ENCODE assay signal across 15 mouse cellular contexts in genomic region chr15:85897113-85897512, GRCm38 (mm10).
"Had no signal": no experiment of that assay in that cellular context is flagged by ENCODE, and none has a peak within 500 bp of the region (broad histone marks: within the 10 kb centered on the region; RNA-seq: fewer than 3 reads in every experiment).

No protein-coding gene starts in this region.

- DNase-seq: kidney, adult 11 months; kidney, adult 8-10 months; kidney, postnatal 36 days; liver, embryonic 13.5 days; lung, adult 2 months; lung, postnatal 14 days; lung, postnatal 4 days; right cerebral cortex, adult 18-20 months; right cerebral cortex, postnatal 14 days; right cerebral cortex, postnatal 4 days; thymus, postnatal 25 days had no signal

- H3K27me3 ChIP-seq: intestine, embryonic 15.5 days; liver, embryonic 13.5 days; midbrain, embryonic 13.5 days; neural tube, embryonic 12.5 days had no signal

- H3K4me3 ChIP-seq: intestine, embryonic 15.5 days; liver, embryonic 13.5 days; midbrain, embryonic 13.5 days; neural tube, embryonic 12.5 days had no signal

- H3K27ac ChIP-seq: intestine, embryonic 15.5 days; kidney, postnatal 0 days; liver, embryonic 13.5 days; midbrain, embryonic 13.5 days; neural tube, embryonic 12.5 days had no signal

- H3K4me2 ChIP-seq: intestine, embryonic 15.5 days; liver, embryonic 13.5 days; midbrain, embryonic 13.5 days; neural tube, embryonic 12.5 days had no signal

- H3K4me1 ChIP-seq: intestine, embryonic 15.5 days; liver, embryonic 13.5 days had no signal

- H3K9ac ChIP-seq: intestine, embryonic 15.5 days; liver, embryonic 13.5 days; midbrain, embryonic 13.5 days; neural tube, embryonic 12.5 days had no signal

- H3K9me3 ChIP-seq: intestine, embryonic 15.5 days; liver, embryonic 13.5 days; midbrain, embryonic 13.5 days; neural tube, embryonic 12.5 days had no signal
